In the genomic region with DNA sequence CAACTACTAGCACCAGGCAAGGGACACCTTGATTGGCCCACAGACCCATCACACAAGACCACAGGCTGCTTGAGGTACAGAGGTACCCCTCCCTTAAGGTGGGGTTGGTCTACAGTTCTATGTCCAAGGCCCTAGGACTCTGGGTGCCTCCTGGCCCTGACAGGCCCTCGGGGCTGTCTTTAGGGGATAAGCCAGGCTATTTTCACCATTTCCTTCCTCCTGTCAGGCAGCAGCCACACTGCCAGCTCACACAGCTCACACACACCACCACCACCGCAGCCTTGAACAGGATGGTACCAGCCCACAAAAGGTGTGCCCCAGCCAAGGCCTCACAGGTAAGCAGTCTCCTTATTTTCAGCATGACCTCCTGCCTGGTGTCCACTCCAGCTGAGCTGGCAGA, we compare ENCODE assay signal across 13 mouse cellular contexts. TPM values are rescaled to one million over a fixed set of nuclear protein-coding genes. Genes with fewer than 3 reads are reported as not detected.
DNase-seq lines count a peak whose midpoint lies in the region; ATAC-seq lines count a peak whose summit lies in the region.
"Had no signal": no experiment of that assay in that cellular context is flagged by ENCODE, and none has a peak within 500 bp of the region (broad histone marks: within the 10 kb centered on the region; RNA-seq: fewer than 3 reads in every experiment).

Gp9 (plus strand) TSS at position 231 of the 400 bp plus-strand sequence.

- no peak for DNase-seq in heart, postnatal 10 days
- peak; percentile 79 for DNase-seq in 416B (ENCODE audit: low read depth)
- no peak for DNase-seq in cerebellum, postnatal 10 days
- DNase-seq in left cerebral cortex, postnatal 10 days (ENCODE audit: extremely low spot score in 1 of 2, low spot score in 2 of 2): no peak
- DNase-seq: cerebellum, adult 2 months; thymus, postnatal 14 days had no signal

- intact Hi-C loops in heart, postnatal 10 days (cut with DNase I): no loop called here
- intact Hi-C loops in left cerebral cortex, postnatal 10 days (cut with DNase I): no loop called here

- H3K27ac ChIP-seq in heart, embryonic 13.5 days (replicated peaks): peak within 1 kb of the TSS; percentile 43
- H3K27ac ChIP-seq in liver, embryonic 16.5 days (ENCODE audit: low read length): peak within 1 kb of the TSS; percentile 89
- H3K27ac ChIP-seq in kidney, embryonic 15.5 days: no peak within 1 kb of the TSS
- H3K27ac ChIP-seq: forebrain, embryonic 12.5 days; macrophage had no signal

- no peaks in the 10 kb centered on the region for H3K36me3 ChIP-seq in heart, embryonic 13.5 days
- no peaks in the 10 kb centered on the region for H3K36me3 ChIP-seq in liver, embryonic 16.5 days (ENCODE audit: control insufficient read depth, insufficient read depth)
- no peaks in the 10 kb centered on the region for H3K36me3 ChIP-seq in kidney, embryonic 15.5 days
- H3K36me3 ChIP-seq: forebrain, embryonic 12.5 days had no signal

- 43% methylated on average over 2 of the region's 2 CpGs for WGBS in heart, embryonic 13.5 days
- 17% methylated on average over 2 of the region's 2 CpGs for WGBS in liver, embryonic 16.5 days (ENCODE audit: insufficient replicate concordance)
- WGBS in kidney, embryonic 15.5 days: 61% methylated on average over 2 of the region's 2 CpGs

- no peak within 1 kb of the TSS for H3K4me2 ChIP-seq in heart, embryonic 13.5 days
- H3K4me2 ChIP-seq in liver, embryonic 16.5 days (ENCODE audit: low read depth, low read length): peak within 1 kb of the TSS; percentile 73
- no peak within 1 kb of the TSS for H3K4me2 ChIP-seq in kidney, embryonic 15.5 days
- H3K4me2 ChIP-seq: forebrain, embryonic 12.5 days had no signal

- no peaks in the 10 kb centered on the region for H3K9me3 ChIP-seq in heart, embryonic 13.5 days
- no peaks in the 10 kb centered on the region for H3K9me3 ChIP-seq in liver, embryonic 16.5 days (replicated peaks; ENCODE audit: control insufficient read depth, low read length)
- H3K9me3 ChIP-seq in kidney, embryonic 15.5 days (replicated peaks): no peaks in the 10 kb centered on the region
- H3K9me3 ChIP-seq: forebrain, embryonic 12.5 days had no signal

- H3K27me3 ChIP-seq in heart, embryonic 13.5 days (replicated peaks): 0 out of 2 replicates have a peak, but pooled peaks cover 3% of the 10 kb centered on the region
- no peaks in the 10 kb centered on the region for H3K27me3 ChIP-seq in liver, embryonic 16.5 days (ENCODE audit: control insufficient read depth, insufficient read depth, low read depth, low read length)
- no peaks in the 10 kb centered on the region for H3K27me3 ChIP-seq in kidney, embryonic 15.5 days
- H3K27me3 ChIP-seq: forebrain, embryonic 12.5 days had no signal

- H3K9ac ChIP-seq in heart, embryonic 13.5 days: peak within 1 kb of the TSS; percentile 3; the same call in 1 of the 2 replicates
- H3K9ac ChIP-seq in liver, embryonic 16.5 days (ENCODE audit: low read depth, low read length): peak within 1 kb of the TSS; percentile 59
- H3K9ac ChIP-seq in kidney, embryonic 15.5 days: no peak within 1 kb of the TSS

- ATAC-seq in heart, embryonic 13.5 days (ENCODE audit: extremely low read depth, insufficient number of reproducible peaks, low FRiP score, low TSS enrichment): no peak
- ATAC-seq in granulocyte monocyte progenitor cell, adult 5-6 weeks (replicated peaks; ENCODE audit: poor library complexity, severe bottlenecking): peak; percentile 31
- no peak for ATAC-seq in liver, embryonic 16.5 days (ENCODE audit: low read depth)
- no peak for ATAC-seq in kidney, embryonic 15.5 days (replicated peaks; ENCODE audit: low FRiP score)

- peaks cover 18% of the 10 kb centered on the region for H3K4me1 ChIP-seq in heart, embryonic 13.5 days
- H3K4me1 ChIP-seq in liver, embryonic 16.5 days (ENCODE audit: control insufficient read depth, low read depth, low read length): peaks cover 34% of the 10 kb centered on the region
- H3K4me1 ChIP-seq in kidney, embryonic 15.5 days: peaks cover 11% of the 10 kb centered on the region; the same call in 1 of the 2 replicates
- H3K4me1 ChIP-seq: forebrain, embryonic 12.5 days had no signal

- no peak within 1 kb of the TSS for H3K4me3 ChIP-seq in heart, embryonic 13.5 days
- peak within 1 kb of the TSS; percentile 49 for H3K4me3 ChIP-seq in liver, embryonic 16.5 days (ENCODE audit: low read depth, low read length)
- no peak within 1 kb of the TSS for H3K4me3 ChIP-seq in kidney, embryonic 15.5 days (replicated peaks)
- H3K4me3 ChIP-seq: forebrain, embryonic 12.5 days; myocyte had no signal

RNA-seq across cellular contexts. Expression of gene Gp9, which starts in this region (rescaled TPM):
- polyA plus RNA-seq in heart, embryonic 13.5 days (2015; fragmentation: Nextera tagmentation; extraction: Ambion mirVana): 5.1 and 7.2 TPM in 2 replicates
- 1 to 10 TPM in 1 of 2 experiments, under 1 TPM in 1; 0.72 to 1.3 TPM for total RNA-seq in heart, postnatal 10 days (2021)
- total RNA-seq in granulocyte monocyte progenitor cell, adult 5-6 weeks (2014; fragmentation: Nextera tagmentation): 0.88 TPM in 1 of 2 replicates, not detected in the other
- total RNA-seq in granulocyte monocyte progenitor cell, adult 5-6 weeks (2017): 0.30 TPM in 1 of 2 replicates, not detected in the other
- 24.8 and 26.2 TPM in 2 replicates for polyA plus RNA-seq in liver, embryonic 16.5 days (2015; fragmentation: Nextera tagmentation; extraction: Ambion mirVana)
- polyA plus RNA-seq in kidney, embryonic 15.5 days (2015; fragmentation: Nextera tagmentation; extraction: Ambion mirVana): 1.9 and 2.0 TPM in 2 replicates
- total RNA-seq in left cerebral cortex, postnatal 10 days (2021): under 1 TPM; 0.41 to 0.55 TPM
- polyA plus RNA-seq: myocyte had no signal

Comparison
In these comparisons a context has a peak if more than half of its experiments do, and no peak if none do; other contexts are left out.
1. Peak in ATAC-seq in granulocyte monocyte progenitor cell, adult 5-6 weeks; RNA of the gene not detected or under 1 TPM.